Mouse (Mus musculus): Measurements from ENCODE around the gene Coasy.

- TF ChIP-seq CTCF (IDR thresholded peaks at IDR 0.05; ENCODE audit: extremely low read depth, insufficient read depth, low read length) (no peak), POLR2A (IDR thresholded peaks at IDR 0.05; ENCODE audit: extremely low read depth, insufficient read depth, low read length) (no peak)
Measured at GRCm38 (mm10) chr11:101033856-101034500, 48.4 kb upstream of the Coasy start.
